Mouse (Mus musculus): Measurements from ENCODE around the gene Arhgap45.

DNA sequence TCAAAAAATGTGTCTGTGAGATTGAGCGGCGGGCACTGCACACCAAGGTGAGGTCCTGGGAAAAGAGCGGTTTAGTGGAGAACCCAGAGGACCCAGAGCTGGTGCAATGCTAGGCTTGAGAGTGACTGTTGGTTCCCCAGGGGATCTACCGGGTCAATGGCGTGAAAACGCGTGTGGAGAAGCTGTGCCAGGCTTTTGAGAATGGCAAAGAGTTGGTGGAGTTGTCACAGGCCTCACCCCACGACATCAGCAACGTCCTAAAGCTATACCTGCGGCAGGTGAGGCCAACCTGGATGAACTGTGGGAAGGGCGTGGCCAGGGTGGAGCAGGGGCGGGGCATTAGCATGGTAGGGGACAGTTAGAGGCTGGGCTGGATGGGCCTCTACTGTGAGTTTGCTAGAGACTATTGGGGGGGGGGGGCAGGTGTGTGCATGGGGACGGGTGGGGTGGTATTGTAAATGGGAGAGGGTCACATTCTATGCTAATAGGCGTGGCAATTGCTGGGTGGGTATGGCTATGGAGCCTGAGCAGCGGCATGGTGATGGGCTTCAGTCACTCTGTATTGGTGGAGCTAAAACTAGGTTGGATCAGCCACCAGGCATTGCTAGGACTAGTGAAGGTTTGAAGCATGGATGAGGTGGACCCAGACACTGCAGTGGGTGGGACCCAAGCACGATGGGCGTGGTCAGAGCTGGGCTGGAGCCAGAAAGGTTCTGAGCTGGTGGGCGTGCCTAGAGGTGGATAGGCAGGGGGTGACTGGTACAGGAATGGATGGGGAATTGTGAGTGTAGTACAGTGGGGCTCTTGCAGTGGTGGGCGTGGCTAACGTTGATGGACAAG lies 11.4 kb downstream of the Arhgap45 start:
- TF ChIP-seq CTCF (IDR thresholded peaks at IDR 0.05; ENCODE audit: low read depth) (no peak), EP300 (IDR thresholded peaks at IDR 0.05; ENCODE audit: low read depth) (no peak)

All from liver, embryonic 14.5 days (tissue).